Mouse (Mus musculus) myocyte (in vitro differentiated cells): Measurements from ENCODE around the gene Strbp. TPM values are rescaled to one million over a fixed set of nuclear protein-coding genes. Genes with fewer than 3 reads are reported as not detected.

Experiments
- H3K27me3 ChIP-seq: one replicate; pipeline ENCODE4 v1.6.1; 2011; ENCODE audit not compliant: control insufficient read depth, insufficient read depth, insufficient read length
- H3K36me3 ChIP-seq: one replicate; pipeline ENCODE4 v1.6.1; 2011; ENCODE audit not compliant: control insufficient read depth, insufficient read depth
- H3K4me2 ChIP-seq: one replicate; pipeline ENCODE4 v1.6.1; 2011; ENCODE audit warnings: low read depth, control low read depth
- H3K4me3 ChIP-seq: one replicate; pipeline ENCODE4 v1.5.1; 2011; ENCODE audit warnings: mild to moderate bottlenecking, control low read depth, moderate library complexity
- H3K79me2 ChIP-seq: one replicate; pipeline ENCODE4 v1.6.1; 2011; ENCODE audit not compliant: control insufficient read depth, insufficient read depth
- H3ac ChIP-seq: one replicate; pipeline ENCODE4 v1.6.1; 2011; ENCODE audit not compliant: control insufficient read depth, insufficient read length
- CEBPB ChIP-seq: IDR thresholded peaks from 2 replicates; pipeline ENCODE4 v1.6.1; 2011; ENCODE audit warnings: mild to moderate bottlenecking, moderate library complexity; ENCODE audit not compliant: poor library complexity, insufficient read depth, severe bottlenecking
- E2F4 ChIP-seq: IDR thresholded peaks from one replicate; pipeline ENCODE4 v1.6.1; 2011; ENCODE audit warnings: mild to moderate bottlenecking, control low read depth, moderate library complexity; ENCODE audit not compliant: insufficient read depth
- MAX ChIP-seq: IDR thresholded peaks from one replicate; pipeline ENCODE4 v1.6.1; 2011; ENCODE audit warnings: low read depth, mild to moderate bottlenecking, control low read depth
- MYOD1 ChIP-seq, 3 experiments: IDR thresholded peaks; one replicate each; pipeline ENCODE4 v1.6.1; 2011; ENCODE audit warnings: control low read depth in 2 of 3, low read depth in 2 of 3, mild to moderate bottlenecking in 2 of 3, moderate library complexity in 1 of 3; ENCODE audit not compliant: insufficient read length in 2 of 3, control insufficient read depth in 1 of 3
- MYOG ChIP-seq, 3 experiments: IDR thresholded peaks; one replicate each; pipeline ENCODE4 v1.6.1; 2011; ENCODE audit warnings: control low read depth in 2 of 3, low read depth in 2 of 3, mild to moderate bottlenecking in 2 of 3; ENCODE audit not compliant: insufficient read length in 2 of 3, control insufficient read depth in 1 of 3, insufficient read depth in 1 of 3
- POLR2A ChIP-seq: IDR thresholded peaks from one replicate; pipeline ENCODE4 v1.6.1; 2011; ENCODE audit warnings: low read depth, mild to moderate bottlenecking, control low read depth, moderate library complexity; ENCODE audit not compliant: insufficient read length
- POLR2AphosphoS2 ChIP-seq: IDR thresholded peaks from one replicate; pipeline ENCODE4 v1.6.1; 2011; ENCODE audit warnings: low read depth, control low read depth; ENCODE audit not compliant: insufficient read length
- REST ChIP-seq: IDR thresholded peaks from one replicate; pipeline ENCODE4 v1.6.1; 2011; ENCODE audit warnings: mild to moderate bottlenecking, control low read depth, moderate library complexity; ENCODE audit not compliant: insufficient read depth, insufficient read length
- SRF ChIP-seq: IDR thresholded peaks from one replicate; pipeline ENCODE4 v1.6.1; 2011; ENCODE audit warnings: low read depth; ENCODE audit not compliant: control insufficient read depth, insufficient read length
- TCF12 ChIP-seq: IDR thresholded peaks from one replicate; pipeline ENCODE4 v1.6.1; 2011; ENCODE audit warnings: mild to moderate bottlenecking, control low read depth; ENCODE audit not compliant: poor library complexity, insufficient read depth, severe bottlenecking
- TCF3 ChIP-seq: IDR thresholded peaks from one replicate; pipeline ENCODE4 v1.6.1; 2011; ENCODE audit warnings: low read depth, control low read depth; ENCODE audit not compliant: insufficient read length
- USF1 ChIP-seq: IDR thresholded peaks from one replicate; pipeline ENCODE4 v1.6.1; 2011; ENCODE audit warnings: low read depth, mild to moderate bottlenecking, control low read depth, moderate library complexity
- polyA plus RNA-seq: library from polyadenylated mRNA; unstranded; fragments of >200 nt; fragmentation: generic; extraction: Trizol; gene quantifications from one replicate; pipeline ENCODE4 v1.2.1, GENCODE M21; 2012; ENCODE audit warnings: missing spikeins

Strbp gene
- polyA plus RNA-seq, 1 experiment = 2.4 TPM

DNA sequence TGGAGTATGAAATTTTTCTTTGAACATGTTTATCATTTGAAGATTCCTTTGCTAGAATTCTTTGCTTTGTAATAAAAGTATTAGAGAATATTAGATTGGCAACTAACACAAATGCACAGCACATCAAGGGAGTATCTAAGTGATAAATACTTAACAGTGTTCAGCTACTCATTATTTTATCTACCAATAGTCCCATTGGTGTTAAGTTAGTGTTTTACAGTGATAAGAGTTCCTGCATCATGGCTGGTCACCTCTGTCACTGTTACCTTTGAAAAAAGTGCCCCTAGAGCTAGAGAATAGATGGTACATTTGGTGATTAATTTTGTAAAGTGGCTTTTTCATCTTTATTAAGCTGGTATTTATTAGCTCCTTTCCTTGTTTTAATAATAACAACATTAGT lies 217.3 kb downstream of the Strbp start:
- Histone ChIP-seq H3K36me3 (peaks cover 55% of the 10 kb centered on the region), H3K4me2 (no peak overlapping the region), H3K4me3 (no peak overlapping the region), H3K27me3 (no peaks in the 10 kb centered on the region), H3ac (no peak overlapping the region), H3K79me2 (no peaks in the 10 kb centered on the region)
- TF ChIP-seq MYOG (IDR thresholded peaks at IDR 0.05; ENCODE audit: control insufficient read depth in 1 of 3, insufficient read depth in 1 of 3, insufficient read length in 2 of 3, low read depth in 2 of 3) (no peak), CEBPB (no peak), TCF12 (no peak), SRF (no peak), MYOD1 (IDR thresholded peaks at IDR 0.05; ENCODE audit: control insufficient read depth in 1 of 3, insufficient read length in 2 of 3, low read depth in 2 of 3) (no peak)

DNA sequence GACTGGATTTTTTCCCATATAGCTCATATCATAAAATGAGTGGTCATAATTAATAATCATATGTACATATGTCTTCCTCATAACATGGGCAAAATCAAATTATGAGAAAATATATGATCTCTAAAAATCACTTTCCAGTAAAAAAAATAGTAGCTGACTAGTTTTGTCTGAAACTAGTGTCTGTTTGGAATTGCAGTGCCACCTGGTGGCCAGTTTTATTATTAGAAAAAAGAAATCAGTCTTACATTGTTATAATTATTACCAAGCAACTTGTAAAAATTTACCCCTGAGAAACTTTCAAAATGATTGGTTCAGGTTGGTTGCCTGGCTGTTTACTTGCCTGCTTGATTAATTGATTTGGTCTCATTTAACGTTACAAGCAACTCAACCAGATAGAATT lies 218.3 kb downstream of the Strbp start:
- TF ChIP-seq MYOD1 (IDR thresholded peaks at IDR 0.05; ENCODE audit: control insufficient read depth in 1 of 3, insufficient read length in 2 of 3, low read depth in 2 of 3) = no peak
- TF ChIP-seq TCF12 = no peak
- no peak for TF ChIP-seq POLR2A
- TF ChIP-seq MAX = no peak
- TF ChIP-seq CEBPB = no peak
- TF ChIP-seq USF1 = no peak
- no peak for TF ChIP-seq REST
- no peak for TF ChIP-seq MYOG (IDR thresholded peaks at IDR 0.05; ENCODE audit: control insufficient read depth in 1 of 3, insufficient read depth in 1 of 3, insufficient read length in 2 of 3, low read depth in 2 of 3)
- TF ChIP-seq E2F4 = no peak
- no peak for TF ChIP-seq SRF
- no peak for TF ChIP-seq TCF3
- no peak for TF ChIP-seq POLR2AphosphoS2
- H3K27me3 ChIP-seq = no peaks in the 10 kb centered on the region
- H3K79me2 ChIP-seq = peaks cover under 1% of the 10 kb centered on the region
- no peak overlapping the region for H3K4me3 ChIP-seq
- no peak overlapping the region for H3K4me2 ChIP-seq
- H3ac ChIP-seq = no peak overlapping the region
- peaks cover 54% of the 10 kb centered on the region for H3K36me3 ChIP-seq

DNA sequence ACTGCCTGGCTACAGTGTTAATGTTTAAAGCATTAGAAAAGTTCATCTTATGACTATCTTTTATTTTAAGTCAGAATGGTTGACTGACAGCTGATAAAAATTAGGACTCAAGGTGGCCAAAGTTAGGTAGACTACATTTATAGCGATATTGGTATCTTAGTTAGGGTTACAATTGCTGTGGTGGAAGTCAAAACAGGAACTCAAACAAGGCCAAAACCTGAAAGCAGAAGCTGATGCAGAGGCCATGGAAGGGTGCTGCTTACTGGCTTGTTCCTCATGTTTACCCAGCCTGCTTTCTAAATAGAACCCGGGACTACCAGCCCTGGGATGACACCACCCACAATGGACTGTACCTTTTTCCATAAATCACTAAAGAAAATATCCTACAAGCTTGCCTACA lies 219.5 kb downstream of the Strbp start:
- TF ChIP-seq E2F4 = no peak
- no peak overlapping the region for H3K4me3 ChIP-seq
- H3K79me2 ChIP-seq = peaks cover 11% of the 10 kb centered on the region
- H3K36me3 ChIP-seq = peaks cover 43% of the 10 kb centered on the region
- no peak overlapping the region for H3ac ChIP-seq
- H3K27me3 ChIP-seq = no peaks in the 10 kb centered on the region
- no peak overlapping the region for H3K4me2 ChIP-seq

DNA sequence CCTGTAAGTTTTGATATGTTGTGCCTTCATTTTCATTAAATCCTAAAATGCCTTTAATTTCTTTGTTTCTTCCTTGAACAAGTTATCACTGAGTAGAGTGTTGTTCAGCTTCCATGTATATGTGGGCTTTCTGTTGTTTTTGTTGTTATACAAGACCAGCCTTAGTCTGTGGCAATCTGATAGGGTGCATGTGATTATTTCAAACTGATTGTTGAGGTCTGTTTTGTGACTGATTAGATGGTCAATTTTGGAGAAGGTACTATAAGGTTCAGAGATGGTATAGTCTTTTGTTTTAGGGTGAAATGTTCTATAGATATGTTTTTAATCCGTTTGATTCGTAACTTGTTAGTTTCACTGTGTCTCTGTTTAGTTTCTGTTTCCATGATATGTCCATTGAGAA lies 223.6 kb downstream of the Strbp start:
- Histone ChIP-seq H3K4me2 (no peak overlapping the region), H3K27me3 (no peaks in the 10 kb centered on the region), H3ac (no peak overlapping the region), H3K79me2 (peaks cover 14% of the 10 kb centered on the region), H3K36me3 (peaks cover 32% of the 10 kb centered on the region), H3K4me3 (no peak overlapping the region)
- TF ChIP-seq REST (no peak), TCF12 (no peak), CEBPB (no peak)

DNA sequence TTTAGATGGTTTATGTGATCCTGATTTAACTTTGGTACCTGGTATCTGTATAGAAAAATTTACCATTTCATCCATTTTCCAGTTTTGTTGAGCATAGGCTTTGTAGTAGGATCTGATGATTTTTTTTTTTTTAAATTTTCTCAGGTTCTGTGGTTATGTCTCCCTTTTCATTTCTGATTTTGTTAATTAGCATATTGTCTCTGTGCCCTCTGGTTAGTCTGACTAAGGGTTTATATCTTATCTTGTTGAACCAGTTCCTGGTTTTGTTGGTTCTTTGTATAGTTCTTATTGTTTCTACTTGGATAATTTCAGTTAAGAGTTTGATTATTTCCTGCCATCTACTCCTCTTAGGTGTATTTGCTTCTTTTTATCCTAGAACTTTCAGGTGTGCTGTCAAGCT lies 224.1 kb downstream of the Strbp start:
- TF ChIP-seq CEBPB (no peak), TCF3 (no peak)
- Histone ChIP-seq H3K79me2 (peaks cover 14% of the 10 kb centered on the region), H3K4me2 (no peak overlapping the region), H3ac (no peak overlapping the region), H3K4me3 (no peak overlapping the region), H3K36me3 (peaks cover 37% of the 10 kb centered on the region), H3K27me3 (no peaks in the 10 kb centered on the region)

DNA sequence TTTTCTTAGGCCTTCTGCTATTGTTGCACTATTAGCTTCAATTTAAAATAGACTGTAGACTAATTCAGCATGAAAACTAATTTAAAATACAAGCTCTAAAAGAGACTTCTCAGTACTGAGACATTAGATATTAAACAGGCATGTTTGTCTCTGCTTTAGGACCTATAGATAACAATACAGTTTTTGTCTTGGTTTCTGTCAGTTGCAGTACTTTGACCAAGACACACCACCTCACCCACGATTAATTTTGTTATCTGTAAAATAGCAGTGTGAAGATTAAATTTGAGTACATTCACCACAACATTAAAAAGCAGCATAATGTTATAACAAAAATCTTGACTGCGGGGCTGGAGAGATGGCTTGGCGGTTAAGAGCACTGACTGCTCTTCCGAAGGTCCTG lies 237.4 kb downstream of the Strbp start:
- H3K4me2 ChIP-seq = no peak overlapping the region
- no peak overlapping the region for H3ac ChIP-seq
- H3K27me3 ChIP-seq = no peaks in the 10 kb centered on the region
- TF ChIP-seq E2F4 (no peak), POLR2A (no peak), TCF12 (no peak), MYOD1 (IDR thresholded peaks at IDR 0.05; ENCODE audit: control insufficient read depth in 1 of 3, insufficient read length in 2 of 3, low read depth in 2 of 3) (no peak), MAX (no peak), TCF3 (no peak), CEBPB (no peak), SRF (no peak)
- peaks cover 52% of the 10 kb centered on the region for H3K79me2 ChIP-seq
- peaks cover 15% of the 10 kb centered on the region for H3K36me3 ChIP-seq
- no peak overlapping the region for H3K4me3 ChIP-seq
